Mouse (Mus musculus) liver, embryonic 15.5 days (tissue): ENCODE results near the gene Ilvbl. TPM values are rescaled to one million over a fixed set of nuclear protein-coding genes. Genes with fewer than 3 reads are reported as not detected.
"Not testable (repeated sequence)": the region's sequence is repeated elsewhere in the genome, so short reads cannot be mapped to it uniquely, and the experiment has no call there.

Source experiments
- ATAC-seq: fragments of 200-750 bp; cut with Nextera tagmentation; 2 replicates; pipeline ENCODE4 v1.8.0; 2017; ENCODE audit warnings: moderate number of reproducible peaks, mild to moderate bottlenecking, moderate library complexity; ENCODE audit not compliant: insufficient read depth
- H3K27ac ChIP-seq: fragments of 300-500 bp; sonication (generic); replicated peaks from 2 replicates; pipeline ENCODE4 v1.5.1; 2015; ENCODE audit warnings: mild to moderate bottlenecking, inconsistent platforms
- H3K27me3 ChIP-seq: fragments of 300-500 bp; sonication (generic); 2 replicates; pipeline ENCODE4 v1.6.1; 2015; ENCODE audit warnings: mild to moderate bottlenecking, inconsistent platforms
- H3K36me3 ChIP-seq: fragments of 300-500 bp; sonication (generic); replicated peaks from 2 replicates; pipeline ENCODE4 v1.6.1; 2015; ENCODE audit warnings: moderate library complexity, mild to moderate bottlenecking, inconsistent platforms
- H3K4me1 ChIP-seq: fragments of 300-500 bp; sonication (generic); replicated peaks from 2 replicates; pipeline ENCODE4 v1.6.1; 2015; ENCODE audit warnings: inconsistent platforms
- H3K4me2 ChIP-seq: fragments of 300-500 bp; sonication (generic); 2 replicates; pipeline ENCODE4 v1.6.1; 2015; ENCODE audit warnings: moderate library complexity, mild to moderate bottlenecking, inconsistent platforms
- H3K4me3 ChIP-seq: fragments of 300-500 bp; sonication (generic); replicated peaks from 2 replicates; pipeline ENCODE4 v1.5.1; 2015; ENCODE audit warnings: mild to moderate bottlenecking, inconsistent platforms
- H3K9ac ChIP-seq: fragments of 300-500 bp; sonication (generic); 2 replicates; pipeline ENCODE4 v1.6.1; 2015; ENCODE audit warnings: moderate library complexity, mild to moderate bottlenecking, inconsistent platforms
- H3K9me3 ChIP-seq: fragments of 300-500 bp; sonication (generic); replicated peaks from 2 replicates; pipeline ENCODE4 v1.6.1; 2016; ENCODE audit warnings: inconsistent platforms
- WGBS: fragments of 180-500 bp; shearing (Covaris S2); methylation state at CpG from one replicate; pipeline ENCODE4 v1.1.7; 2015; ENCODE audit warnings: mixed read lengths; ENCODE audit not compliant: insufficient replicate concordance; 5-methylcytosine and 5-hydroxymethylcytosine counted together
- polyA plus RNA-seq: library from polyadenylated mRNA; unstranded; fragments of >200 nt; fragmentation: Nextera tagmentation; extraction: Ambion mirVana; gene quantifications from 2 replicates; pipeline ENCODE4 v1.2.1, GENCODE M21; 2015

The Ilvbl gene
- polyA plus RNA-seq, 1 experiment from 2014 or later = 16.3 TPM

- 4% methylated on average over 51 of the region's 54 CpGs for WGBS
- H3K27me3 ChIP-seq = peaks cover 70% of the 10 kb centered on the region
- H3K4me1 ChIP-seq = no peaks in the 10 kb centered on the region
- H3K4me3 ChIP-seq = peak within 1 kb of the TSS; percentile 44
- H3K9ac ChIP-seq = no peak within 1 kb of the TSS
- no peaks in the 10 kb centered on the region for H3K9me3 ChIP-seq
- H3K36me3 ChIP-seq = no peaks in the 10 kb centered on the region
- ATAC-seq = peak; percentile 51; the same call in 1 of the 2 replicates
- peak within 1 kb of the TSS; percentile 20; the same call in 1 of the 2 replicates for H3K27ac ChIP-seq
- H3K4me2 ChIP-seq = peak within 1 kb of the TSS; percentile 55
Observed at GRCm38 (mm10) chr10:78591406-78592328, 17.5 kb downstream of the Ilvbl start, which contains the start of gene Syde1. Syde1 (minus strand) TSS chr10:78591964.

GRCm38 (mm10) chr10:78592856-78593379 lies 18.8 kb downstream of the Ilvbl start:
- no peaks in the 10 kb centered on the region for H3K36me3 ChIP-seq
- H3K9ac ChIP-seq = no peak overlapping the region
- H3K4me1 ChIP-seq = no peaks in the 10 kb centered on the region
- no peak for ATAC-seq
- no peak overlapping the region for H3K4me2 ChIP-seq
- H3K9me3 ChIP-seq = no peaks in the 10 kb centered on the region
- no peak overlapping the region for H3K4me3 ChIP-seq
- WGBS = 53% methylated on average over 4 of the region's 4 CpGs
- H3K27ac ChIP-seq = no peak overlapping the region
- peaks cover 82% of the 10 kb centered on the region for H3K27me3 ChIP-seq

GRCm38 (mm10) chr10:78593736-78594135 lies 19.6 kb downstream of the Ilvbl start:
- no peaks in the 10 kb centered on the region for H3K4me1 ChIP-seq
- 74% methylated on average over 5 of the region's 5 CpGs for WGBS
- no peak overlapping the region for H3K4me3 ChIP-seq
- ATAC-seq = no peak
- H3K9me3 ChIP-seq = no peaks in the 10 kb centered on the region
- peaks cover 78% of the 10 kb centered on the region for H3K27me3 ChIP-seq
- no peak overlapping the region for H3K4me2 ChIP-seq
- no peaks in the 10 kb centered on the region for H3K36me3 ChIP-seq
- no peak overlapping the region for H3K9ac ChIP-seq
- H3K27ac ChIP-seq = no peak overlapping the region

- H3K27ac ChIP-seq = no peak overlapping the region
- WGBS = 58% methylated on average over 6 of the region's 6 CpGs
Observed at GRCm38 (mm10) chr10:78594157-78594556, 20.0 kb downstream of the Ilvbl start.

GRCm38 (mm10) chr10:78594566-78594965 lies 20.4 kb downstream of the Ilvbl start:
- H3K9me3 ChIP-seq = no peaks in the 10 kb centered on the region
- peaks cover 72% of the 10 kb centered on the region for H3K27me3 ChIP-seq
- H3K4me1 ChIP-seq = no peaks in the 10 kb centered on the region
- no peak overlapping the region for H3K4me3 ChIP-seq
- ATAC-seq = no peak
- no peak overlapping the region for H3K27ac ChIP-seq
- no peaks in the 10 kb centered on the region for H3K36me3 ChIP-seq
- no peak overlapping the region for H3K9ac ChIP-seq
- H3K4me2 ChIP-seq = no peak overlapping the region

More at GRCm38 (mm10) chr10:78594157-78594556, 20.0 kb downstream of the Ilvbl start:
- no peak for ATAC-seq
- Histone ChIP-seq H3K36me3 (no peaks in the 10 kb centered on the region), H3K9ac (no peak overlapping the region), H3K9me3 (no peaks in the 10 kb centered on the region), H3K27me3 (peaks cover 74% of the 10 kb centered on the region), H3K4me2 (no peak overlapping the region), H3K4me1 (no peaks in the 10 kb centered on the region), H3K4me3 (no peak overlapping the region)

- Histone ChIP-seq H3K9ac (no peak overlapping the region), H3K4me3 (no peak overlapping the region), H3K36me3 (no peaks in the 10 kb centered on the region), H3K4me2 (no peak overlapping the region), H3K27ac (no peak overlapping the region), H3K27me3 (peaks cover 43% of the 10 kb centered on the region), H3K4me1 (no peaks in the 10 kb centered on the region), H3K9me3 (no peaks in the 10 kb centered on the region)
- ATAC-seq = no peak
- 58% methylated on average over 5 of the region's 5 CpGs for WGBS
Observed at GRCm38 (mm10) chr10:78599865-78600264, 25.7 kb downstream of the Ilvbl start.

- no peaks in the 10 kb centered on the region for H3K4me1 ChIP-seq
- peaks cover 25% of the 10 kb centered on the region for H3K27me3 ChIP-seq
- no peak overlapping the region for H3K4me2 ChIP-seq
- no peak overlapping the region for H3K4me3 ChIP-seq
- H3K36me3 ChIP-seq = no peaks in the 10 kb centered on the region
- no peak overlapping the region for H3K27ac ChIP-seq
- 30% methylated on average over 3 of the region's 3 CpGs for WGBS
- H3K9me3 ChIP-seq = no peaks in the 10 kb centered on the region
- H3K9ac ChIP-seq = no peak overlapping the region
- ATAC-seq = no peak
Observed at GRCm38 (mm10) chr10:78605080-78605479, 30.9 kb downstream of the Ilvbl start.

- H3K27me3 ChIP-seq = peaks cover 15% of the 10 kb centered on the region; the same call in 1 of the 2 replicates
- H3K27ac ChIP-seq = no peak overlapping the region
- ATAC-seq = no peak
- H3K4me3 ChIP-seq = no peak overlapping the region
- WGBS = 53% methylated on average over 3 of the region's 3 CpGs
- no peaks in the 10 kb centered on the region for H3K36me3 ChIP-seq
- no peak overlapping the region for H3K4me2 ChIP-seq
- no peak overlapping the region for H3K9ac ChIP-seq
- no peaks in the 10 kb centered on the region for H3K9me3 ChIP-seq
- H3K4me1 ChIP-seq = no peaks in the 10 kb centered on the region
Observed at GRCm38 (mm10) chr10:78607602-78608001, 33.5 kb downstream of the Ilvbl start.

GRCm38 (mm10) chr10:78617974-78618373 lies 43.8 kb downstream of the Ilvbl start, which contains the start of gene Olfr1357:
Olfr1357 (minus strand) TSS chr10:78618074.
- Histone ChIP-seq H3K36me3 (no peaks in the 10 kb centered on the region), H3K9ac (no peak within 1 kb of the TSS), H3K4me1 (no peaks in the 10 kb centered on the region), H3K27me3 (no peaks in the 10 kb centered on the region), H3K4me3 (no peak within 1 kb of the TSS), H3K4me2 (no peak within 1 kb of the TSS), H3K27ac (no peak within 1 kb of the TSS), H3K9me3 (no peaks in the 10 kb centered on the region)
- WGBS = 47% methylated on average over 1 of the region's 1 CpGs
- no peak for ATAC-seq

GRCm38 (mm10) chr10:78623143-78623542 lies 49.0 kb downstream of the Ilvbl start:
- H3K27ac ChIP-seq, H3K4me3 ChIP-seq, ATAC-seq, H3K9ac ChIP-seq, H3K27me3 ChIP-seq, H3K4me2 ChIP-seq, H3K9me3 ChIP-seq, H3K4me1 ChIP-seq, H3K36me3 ChIP-seq: not testable (repeated sequence)
- WGBS = 54% methylated on average over 3 of the region's 3 CpGs

- Histone ChIP-seq H3K4me2 (no peak overlapping the region), H3K9ac (no peak overlapping the region), H3K27ac (no peak overlapping the region), H3K36me3 (no peaks in the 10 kb centered on the region), H3K9me3 (no peaks in the 10 kb centered on the region), H3K4me1 (no peaks in the 10 kb centered on the region), H3K27me3 (no peaks in the 10 kb centered on the region), H3K4me3 (no peak overlapping the region)
- 60% methylated on average over 4 of the region's 4 CpGs for WGBS
- ATAC-seq = no peak
Observed at GRCm38 (mm10) chr10:78630194-78630593, 56.0 kb downstream of the Ilvbl start.
